Mouse (Mus musculus) hindbrain, embryonic 16.5 days (tissue): ENCODE results near the gene Dctn1. TPM values are rescaled to one million over a fixed set of nuclear protein-coding genes. Genes with fewer than 3 reads are reported as not detected.

Experiments used
- ATAC-seq: fragments of 200-750 bp; cut with Nextera tagmentation; 2 replicates; pipeline ENCODE4 v1.8.0; 2017; ENCODE audit warnings: moderate TSS enrichment, moderate library complexity
- H3K27ac ChIP-seq: fragments of 300-500 bp; sonication (generic); 2 replicates; pipeline ENCODE4 v1.5.1; 2014; ENCODE audit warnings: low read depth, mild to moderate bottlenecking, control low read depth, low read length, moderate library complexity
- H3K27me3 ChIP-seq: fragments of 300-500 bp; sonication (generic); replicated peaks from 2 replicates; pipeline ENCODE4 v1.6.1; 2014; ENCODE audit warnings: low read length; ENCODE audit not compliant: control insufficient read depth, insufficient read depth
- H3K36me3 ChIP-seq: fragments of 300-500 bp; sonication (generic); 2 replicates; pipeline ENCODE4 v1.6.1; 2014; ENCODE audit warnings: mild to moderate bottlenecking, low read length, moderate library complexity, mixed read lengths; ENCODE audit not compliant: control insufficient read depth, insufficient read depth
- H3K4me1 ChIP-seq: fragments of 300-500 bp; sonication (generic); 2 replicates; pipeline ENCODE4 v1.6.1; 2014; ENCODE audit warnings: low read depth, low read length; ENCODE audit not compliant: control insufficient read depth, insufficient read depth
- H3K4me2 ChIP-seq: fragments of 300-500 bp; sonication (generic); 2 replicates; pipeline ENCODE4 v1.6.1; 2014; ENCODE audit warnings: mild to moderate bottlenecking, low read length, control low read depth, moderate library complexity
- H3K4me3 ChIP-seq: fragments of 300-500 bp; sonication (generic); 2 replicates; pipeline ENCODE4 v1.5.1; 2014; ENCODE audit warnings: mild to moderate bottlenecking, low read length, control low read depth, moderate library complexity
- H3K9ac ChIP-seq: fragments of 300-500 bp; sonication (generic); 2 replicates; pipeline ENCODE4 v1.6.1; 2014; ENCODE audit warnings: low read depth, mild to moderate bottlenecking, control low read depth, low read length, moderate library complexity
- H3K9me3 ChIP-seq: fragments of 300-500 bp; sonication (generic); 2 replicates; pipeline ENCODE4 v1.6.1; 2014; ENCODE audit warnings: mild to moderate bottlenecking, low read length, moderate library complexity; ENCODE audit not compliant: control insufficient read depth
- WGBS: fragments of 180-500 bp; shearing (Covaris S2); extraction: QIAGEN DNeasy Blood & Tissue Kit; methylation state at CpG from one replicate; pipeline ENCODE4 v1.1.7; 2014; 5-methylcytosine and 5-hydroxymethylcytosine counted together
- polyA plus RNA-seq: library from polyadenylated mRNA; unstranded; fragments of >200 nt; fragmentation: Nextera tagmentation; extraction: Ambion mirVana; gene quantifications from 2 replicates; pipeline ENCODE4 v1.2.1, GENCODE M21; 2015

Gene Dctn1
- polyA plus RNA-seq, 1 experiment from 2014 or later: 155 TPM

DNA sequence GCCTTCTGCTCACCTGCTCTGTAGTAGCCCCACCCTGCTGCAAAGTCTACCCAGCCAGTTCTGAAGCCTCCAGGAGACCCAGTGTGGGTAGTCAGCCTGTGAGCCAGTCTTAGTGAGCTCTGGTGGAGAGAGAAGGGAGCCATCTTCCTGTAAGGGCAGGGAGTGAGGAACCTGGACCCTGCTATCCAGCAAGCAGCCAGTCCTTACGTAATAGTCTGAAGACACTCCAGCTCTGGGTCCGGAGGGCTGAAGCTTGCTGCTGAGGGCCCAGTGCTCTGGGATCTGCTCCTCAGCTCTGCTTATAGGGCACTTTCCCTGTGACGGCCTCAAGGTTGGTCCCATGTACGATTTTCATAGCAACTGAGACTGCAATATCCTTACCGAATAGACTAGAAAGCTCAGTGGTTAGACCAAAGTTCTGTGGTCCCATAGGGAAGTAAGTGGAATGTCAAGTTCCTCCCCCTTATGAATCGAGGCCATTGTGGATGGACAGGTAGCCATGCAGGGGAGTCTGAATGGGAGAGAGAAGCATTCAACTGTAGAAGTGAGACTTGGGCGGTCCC lies 30.7 kb upstream of the Dctn1 start, which contains the start of gene Rtkn:
Gene Rtkn (plus strand): TSS at position 513 of the 563 bp plus-strand sequence.
- Histone ChIP-seq H3K36me3 (no peaks in the 10 kb centered on the region), H3K27me3 (peaks cover 8% of the 10 kb centered on the region; the same call in 1 of the 2 replicates), H3K9me3 (no peaks in the 10 kb centered on the region), H3K4me3 (peak within 1 kb of the TSS; percentile 26), H3K4me2 (peak within 1 kb of the TSS; percentile 54), H3K27ac (no peak within 1 kb of the TSS), H3K9ac (0 out of 2 replicates have a peak within 1 kb of the TSS, but pooled peaks have one; percentile 41), H3K4me1 (peaks cover 12% of the 10 kb centered on the region; the same call in 1 of the 2 replicates)
- 52% methylated on average over 7 of the region's 7 CpGs for WGBS
- no peak for ATAC-seq

DNA sequence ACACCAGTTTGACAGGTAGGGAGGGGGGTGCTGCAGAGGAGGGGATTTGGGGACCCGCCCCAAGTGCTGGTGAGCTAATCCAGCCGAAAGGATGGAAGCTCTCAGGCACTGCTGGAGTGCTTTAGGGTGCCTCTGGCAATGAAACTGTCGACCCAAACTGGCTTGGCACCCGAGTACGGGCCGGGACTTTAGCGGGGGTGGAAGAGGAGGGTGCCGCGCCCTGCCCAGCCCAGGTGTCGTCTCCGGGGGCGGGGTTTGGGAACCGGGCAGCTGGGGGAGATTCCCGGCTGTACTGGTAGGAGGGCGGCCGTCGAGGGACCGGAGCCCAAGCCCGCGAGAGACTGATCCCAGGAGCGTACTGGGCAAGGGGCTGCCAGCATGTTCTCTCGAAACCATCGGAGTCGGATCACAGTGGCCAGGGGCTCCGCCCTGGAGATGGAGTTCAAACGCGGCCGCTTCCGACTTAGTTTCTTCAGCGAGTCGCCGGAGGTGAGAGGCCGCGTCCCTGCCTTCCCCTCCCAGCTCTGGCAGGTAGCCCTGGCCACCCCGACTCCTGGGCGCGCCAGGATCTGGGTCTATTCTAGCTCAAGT lies 30.1 kb upstream of the Dctn1 start:
- ATAC-seq: no peak
- peak overlapping the region; percentile 26 for H3K4me3 ChIP-seq
- 8% methylated on average over 37 of the region's 37 CpGs for WGBS
- H3K9me3 ChIP-seq: no peaks in the 10 kb centered on the region
- no peaks in the 10 kb centered on the region for H3K36me3 ChIP-seq
- H3K27ac ChIP-seq: no peak overlapping the region
- 0 out of 2 replicates have a peak overlapping the region, but pooled peaks have one; percentile 41 for H3K9ac ChIP-seq
- H3K4me1 ChIP-seq: peaks cover 12% of the 10 kb centered on the region; the same call in 1 of the 2 replicates
- peak overlapping the region; percentile 54 for H3K4me2 ChIP-seq
- peaks cover 8% of the 10 kb centered on the region; the same call in 1 of the 2 replicates for H3K27me3 ChIP-seq

DNA sequence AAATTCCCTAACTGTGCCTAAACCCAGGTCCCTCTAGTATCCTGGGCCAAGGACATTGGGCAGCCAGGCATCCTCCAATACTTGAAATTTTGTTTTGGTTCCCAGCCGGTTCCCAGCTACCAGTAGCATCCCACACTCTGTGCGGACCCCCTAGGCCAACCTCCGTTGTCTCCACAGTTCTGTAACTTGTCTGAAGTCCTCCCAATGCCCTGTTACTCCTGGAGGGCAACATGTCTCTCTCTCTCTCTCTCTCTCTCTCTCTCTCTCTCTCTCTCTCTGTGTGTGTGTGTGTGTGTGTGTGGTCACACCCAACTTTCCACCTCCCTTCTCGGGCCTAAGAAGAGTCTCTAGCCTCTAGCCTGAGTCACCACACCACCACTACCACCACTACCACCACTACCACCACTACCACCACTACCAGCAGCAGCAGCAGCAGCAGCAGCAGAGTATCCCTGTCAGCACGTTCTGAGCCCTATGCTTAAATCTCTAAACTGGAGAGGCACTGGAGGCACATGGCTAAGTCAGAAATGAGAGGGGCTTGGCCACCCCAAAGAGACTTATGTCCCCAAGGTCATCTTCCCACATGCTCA lies 29.3 kb upstream of the Dctn1 start:
- peak overlapping the region; percentile 54 for H3K4me2 ChIP-seq

DNA sequence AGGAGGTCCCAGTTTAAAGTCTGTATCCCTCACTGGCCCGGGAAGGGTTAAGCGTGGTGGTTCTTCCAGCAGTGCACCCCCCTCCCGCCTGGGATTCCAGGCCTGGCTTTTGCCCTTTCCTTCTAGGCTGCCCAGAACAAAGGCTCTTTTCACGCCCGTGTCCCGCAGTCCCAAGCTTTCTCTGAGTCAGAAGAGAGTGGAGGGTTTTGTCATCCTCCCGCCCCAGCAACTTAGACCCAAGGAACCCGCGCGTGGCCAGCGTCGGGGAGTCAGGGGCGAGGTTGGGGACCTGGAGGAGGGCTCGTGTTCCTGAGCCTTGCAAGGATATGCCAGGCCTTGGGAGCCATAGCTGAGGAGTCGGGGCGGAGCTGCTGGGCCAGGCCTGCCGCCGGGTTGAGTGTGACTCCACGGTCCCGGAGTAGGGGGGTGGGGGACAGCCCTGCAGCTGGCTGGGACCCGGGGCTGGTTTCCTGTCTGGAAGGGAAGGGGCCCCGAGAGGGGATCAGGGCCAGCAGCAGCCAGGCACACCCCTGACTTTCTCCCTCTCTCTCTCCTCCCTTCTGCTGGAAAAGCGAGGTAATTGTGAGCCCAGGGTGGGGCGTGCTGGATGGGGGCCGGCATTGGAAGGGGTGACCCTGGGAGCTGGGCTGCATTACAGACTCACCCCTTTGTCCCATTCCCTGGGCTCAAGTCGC lies 28.7 kb upstream of the Dctn1 start:
- peak; percentile 74 for ATAC-seq
- WGBS: under 1% methylated on average over 24 of the region's 26 CpGs

More for the DNA sequence above, 29.3 kb upstream of the Dctn1 start:
- Histone ChIP-seq H3K4me3 (peak overlapping the region; percentile 38), H3K9ac (no peak overlapping the region), H3K27me3 (peaks cover 8% of the 10 kb centered on the region; the same call in 1 of the 2 replicates), H3K36me3 (no peaks in the 10 kb centered on the region), H3K4me1 (peaks cover 12% of the 10 kb centered on the region; the same call in 1 of the 2 replicates), H3K27ac (peak overlapping the region; percentile 89), H3K9me3 (no peaks in the 10 kb centered on the region)
- ATAC-seq: no peak
- 18% methylated on average over 5 of the region's 5 CpGs for WGBS

DNA sequence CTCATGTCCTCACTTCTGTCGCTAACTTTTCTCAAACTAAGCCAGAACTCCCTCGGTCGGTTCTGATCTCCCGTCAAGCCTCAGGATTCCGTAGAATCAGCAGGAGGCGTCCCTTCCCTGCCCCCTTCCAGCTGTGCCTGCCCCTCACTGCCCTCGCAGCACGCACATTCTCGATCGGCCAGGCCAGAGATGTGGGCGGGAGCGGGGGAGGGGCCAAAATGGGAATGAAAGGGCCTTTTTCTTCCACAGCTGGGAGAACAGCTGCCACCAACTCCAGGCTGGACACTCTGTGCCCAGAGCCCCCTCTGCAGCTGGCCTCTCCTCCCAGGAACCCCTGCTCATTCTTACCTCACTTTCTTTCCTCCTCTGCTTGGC lies 28.2 kb upstream of the Dctn1 start:
- Histone ChIP-seq H3K36me3 (no peaks in the 10 kb centered on the region), H3K4me3 (peak overlapping the region; percentile 38), H3K27me3 (peaks cover 8% of the 10 kb centered on the region; the same call in 1 of the 2 replicates), H3K9me3 (no peaks in the 10 kb centered on the region), H3K27ac (peak overlapping the region; percentile 89), H3K4me2 (peak overlapping the region; percentile 54), H3K4me1 (peaks cover 19% of the 10 kb centered on the region), H3K9ac (peak overlapping the region; percentile 58)
- peak; percentile 62 for ATAC-seq
- WGBS: 3% methylated on average over 12 of the region's 12 CpGs

More for the DNA sequence above, 28.7 kb upstream of the Dctn1 start:
- Histone ChIP-seq H3K27ac (peak overlapping the region; percentile 89), H3K4me2 (peak overlapping the region; percentile 54), H3K27me3 (peaks cover 8% of the 10 kb centered on the region; the same call in 1 of the 2 replicates), H3K4me1 (peaks cover 14% of the 10 kb centered on the region), H3K36me3 (no peaks in the 10 kb centered on the region), H3K9me3 (no peaks in the 10 kb centered on the region), H3K4me3 (peak overlapping the region; percentile 38), H3K9ac (peak overlapping the region; percentile 58)

DNA sequence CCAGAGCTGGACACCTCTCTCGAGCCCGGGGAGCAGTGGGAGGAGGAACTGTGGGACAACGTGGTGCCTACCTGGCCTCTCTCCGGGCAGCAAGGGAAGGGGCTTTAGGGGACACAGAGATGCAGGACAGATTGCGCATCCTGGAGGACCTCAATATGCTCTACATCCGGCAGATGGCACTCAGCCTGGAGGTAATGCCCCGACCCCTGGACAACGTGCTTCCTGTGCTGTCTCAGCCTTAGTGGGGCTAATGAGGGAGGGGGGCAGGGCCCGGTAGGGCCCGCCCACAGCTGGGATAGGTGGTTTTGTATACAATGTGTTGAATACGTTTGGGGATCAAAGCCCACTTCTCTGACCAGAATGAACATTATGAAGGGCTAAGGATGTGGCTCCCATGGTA lies 27.7 kb upstream of the Dctn1 start:
- H3K27me3 ChIP-seq: peaks cover 8% of the 10 kb centered on the region; the same call in 1 of the 2 replicates
- peaks cover 20% of the 10 kb centered on the region for H3K4me1 ChIP-seq
- H3K9ac ChIP-seq: peak overlapping the region; percentile 58
- peak overlapping the region; percentile 38 for H3K4me3 ChIP-seq
- no peaks in the 10 kb centered on the region for H3K36me3 ChIP-seq
- H3K4me2 ChIP-seq: peak overlapping the region; percentile 54
- WGBS: 2% methylated on average over 11 of the region's 11 CpGs
- peak; percentile 24 for ATAC-seq
- H3K9me3 ChIP-seq: no peaks in the 10 kb centered on the region
- H3K27ac ChIP-seq: peak overlapping the region; percentile 89

DNA sequence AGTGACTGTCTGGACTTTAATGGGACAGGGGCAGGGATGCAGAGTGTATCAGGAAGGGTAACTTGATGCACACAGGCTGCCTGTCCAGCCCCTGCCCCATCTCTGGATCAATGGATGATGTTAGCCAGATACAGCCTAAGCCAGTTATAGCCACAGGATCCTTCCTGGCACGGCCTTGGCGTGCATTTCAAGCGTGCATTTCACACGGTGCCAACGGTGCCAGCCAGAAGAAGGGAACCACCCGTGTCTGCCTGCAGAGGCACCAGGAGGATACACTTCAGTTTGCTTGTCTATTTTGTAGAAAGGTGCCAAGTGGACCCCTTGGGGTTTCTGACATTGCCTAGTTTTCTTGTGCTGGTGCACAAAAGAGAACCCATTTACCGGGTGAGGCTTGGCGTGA lies 25.7 kb upstream of the Dctn1 start:
- Histone ChIP-seq H3K9me3 (no peaks in the 10 kb centered on the region), H3K4me2 (no peak overlapping the region), H3K27me3 (peaks cover 8% of the 10 kb centered on the region; the same call in 1 of the 2 replicates), H3K27ac (no peak overlapping the region), H3K4me1 (peaks cover 20% of the 10 kb centered on the region), H3K4me3 (no peak overlapping the region), H3K9ac (no peak overlapping the region), H3K36me3 (no peaks in the 10 kb centered on the region)
- no peak for ATAC-seq
- 85% methylated on average over 8 of the region's 8 CpGs for WGBS

DNA sequence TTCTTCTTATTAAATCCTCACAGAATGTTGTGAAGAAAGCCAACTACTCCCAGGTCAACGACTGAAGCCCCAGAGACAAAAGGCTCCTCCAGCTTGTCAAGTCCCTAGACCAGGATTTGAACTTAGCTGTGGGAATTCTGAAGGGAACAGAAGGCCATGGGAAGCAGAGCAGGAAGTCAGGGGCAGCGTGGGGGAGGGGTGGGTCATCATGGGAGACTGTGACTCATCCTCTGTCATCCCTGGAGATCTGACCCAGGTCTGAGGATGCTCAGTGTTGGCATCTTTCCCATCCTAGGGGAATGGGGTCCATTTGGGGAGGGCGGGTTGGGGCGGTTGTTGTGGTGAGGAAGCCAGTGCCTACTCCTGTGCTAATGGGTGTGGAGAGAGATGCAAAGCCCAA lies 24.1 kb upstream of the Dctn1 start:
- no peaks in the 10 kb centered on the region for H3K27me3 ChIP-seq
- H3K4me1 ChIP-seq: peaks cover 11% of the 10 kb centered on the region
- 40% methylated on average over 4 of the region's 4 CpGs for WGBS
- no peaks in the 10 kb centered on the region for H3K9me3 ChIP-seq
- no peaks in the 10 kb centered on the region for H3K36me3 ChIP-seq
- peak overlapping the region; percentile 83 for H3K4me2 ChIP-seq
- peak overlapping the region; percentile 75 for H3K9ac ChIP-seq
- no peak overlapping the region for H3K27ac ChIP-seq
- H3K4me3 ChIP-seq: peak overlapping the region; percentile 42
- ATAC-seq: no peak
